Mouse (Mus musculus) stomach, embryonic 16.5 days (tissue): ENCODE data around the gene Scaf4. TPM values are rescaled to one million over a fixed set of nuclear protein-coding genes. Genes with fewer than 3 reads are reported as not detected.

Experiments used
- ATAC-seq: fragments of 200-750 bp; cut with Nextera tagmentation; 2 replicates; pipeline ENCODE4 v1.8.0; 2017; ENCODE audit warnings: moderate number of reproducible peaks, moderate TSS enrichment; ENCODE audit not compliant: insufficient read depth, low FRiP score
- H3K27ac ChIP-seq: fragments of 300-500 bp; sonication (generic); 2 replicates; pipeline ENCODE4 v1.5.1; 2014; ENCODE audit warnings: low read length
- H3K27me3 ChIP-seq: fragments of 300-500 bp; sonication (generic); 2 replicates; pipeline ENCODE4 v1.6.1; 2014; ENCODE audit warnings: low read length, control low read depth, mixed read lengths; ENCODE audit not compliant: control insufficient read depth, insufficient read depth
- H3K36me3 ChIP-seq: fragments of 300-500 bp; sonication (generic); 2 replicates; pipeline ENCODE4 v1.6.1; 2014; ENCODE audit warnings: low read length; ENCODE audit not compliant: control insufficient read depth, insufficient read depth
- H3K4me1 ChIP-seq: fragments of 300-500 bp; sonication (generic); 2 replicates; pipeline ENCODE4 v1.6.1; 2014; ENCODE audit warnings: low read length, control low read depth, mixed read lengths; ENCODE audit not compliant: control insufficient read depth, insufficient read depth
- H3K4me2 ChIP-seq: fragments of 300-500 bp; sonication (generic); 2 replicates; pipeline ENCODE4 v1.6.1; 2014; ENCODE audit warnings: low read depth, low read length, mixed read lengths
- H3K4me3 ChIP-seq: fragments of 300-500 bp; sonication (generic); replicated peaks from 2 replicates; pipeline ENCODE4 v1.5.1; 2014; ENCODE audit warnings: mild to moderate bottlenecking, low read length
- H3K9ac ChIP-seq: fragments of 300-500 bp; sonication (generic); 2 replicates; pipeline ENCODE4 v1.6.1; 2014; ENCODE audit warnings: low read length
- H3K9me3 ChIP-seq: fragments of 300-500 bp; sonication (generic); replicated peaks from 2 replicates; pipeline ENCODE4 v1.6.1; 2016; ENCODE audit warnings: low read length, control low read depth; ENCODE audit not compliant: control insufficient read depth
- WGBS: fragments of 180-500 bp; shearing (Covaris S2); extraction: QIAGEN DNeasy Blood & Tissue Kit; methylation state at CpG from one replicate; pipeline ENCODE4 v1.1.7; 2014; 5-methylcytosine and 5-hydroxymethylcytosine counted together
- polyA plus RNA-seq: library from polyadenylated mRNA; unstranded; fragments of >200 nt; fragmentation: Nextera tagmentation; extraction: Ambion mirVana; gene quantifications from 2 replicates; pipeline ENCODE4 v1.2.1, GENCODE M21; 2015

Gene Scaf4
- polyA plus RNA-seq, 1 experiment from 2014 or later = 15.1 TPM

GRCm38 (mm10) chr16:90203226-90203962 lies 80.9 kb downstream of the Scaf4 start:
- no peak for ATAC-seq
- Histone ChIP-seq H3K4me2 (no peak overlapping the region), H3K27me3 (no peaks in the 10 kb centered on the region), H3K4me3 (no peak overlapping the region), H3K27ac (no peak overlapping the region), H3K9me3 (no peaks in the 10 kb centered on the region), H3K36me3 (no peaks in the 10 kb centered on the region), H3K9ac (no peak overlapping the region), H3K4me1 (peaks cover 8% of the 10 kb centered on the region)
- 72% methylated on average over 6 of the region's 6 CpGs for WGBS

GRCm38 (mm10) chr16:90202140-90202539 lies 82.2 kb downstream of the Scaf4 start:
- WGBS = 49% methylated on average over 19 of the region's 19 CpGs
- H3K4me2 ChIP-seq = peak overlapping the region; percentile 9
- peaks cover 18% of the 10 kb centered on the region for H3K4me1 ChIP-seq
- H3K27me3 ChIP-seq = no peaks in the 10 kb centered on the region
- no peak overlapping the region for H3K4me3 ChIP-seq
- H3K9me3 ChIP-seq = no peaks in the 10 kb centered on the region
- no peak for ATAC-seq
- no peaks in the 10 kb centered on the region for H3K36me3 ChIP-seq
- H3K9ac ChIP-seq = peak overlapping the region; percentile 5; the same call in 1 of the 2 replicates
- H3K27ac ChIP-seq = peak overlapping the region; percentile 26; the same call in 1 of the 2 replicates

- no peaks in the 10 kb centered on the region for H3K36me3 ChIP-seq
- H3K9ac ChIP-seq = no peak overlapping the region
- H3K4me3 ChIP-seq = no peak overlapping the region
- no peak overlapping the region for H3K4me2 ChIP-seq
- no peak overlapping the region for H3K27ac ChIP-seq
- 78% methylated on average over 10 of the region's 10 CpGs for WGBS
- H3K4me1 ChIP-seq = peaks cover 22% of the 10 kb centered on the region
- no peaks in the 10 kb centered on the region for H3K27me3 ChIP-seq
- H3K9me3 ChIP-seq = no peaks in the 10 kb centered on the region
- no peak for ATAC-seq
These were observed 85.1 kb downstream of the Scaf4 start for GRCm38 (mm10) chr16:90199174-90199573.

- Histone ChIP-seq H3K9ac (no peak overlapping the region), H3K27ac (no peak overlapping the region), H3K4me3 (no peak overlapping the region), H3K27me3 (no peaks in the 10 kb centered on the region), H3K9me3 (no peaks in the 10 kb centered on the region), H3K36me3 (no peaks in the 10 kb centered on the region), H3K4me1 (peaks cover 22% of the 10 kb centered on the region), H3K4me2 (no peak overlapping the region)
- ATAC-seq = no peak
- WGBS = 90% methylated on average over 6 of the region's 6 CpGs
These were observed 85.7 kb downstream of the Scaf4 start for GRCm38 (mm10) chr16:90198626-90199025.

GRCm38 (mm10) chr16:90197337-90197973 lies 86.8 kb downstream of the Scaf4 start:
- WGBS = under 1% methylated on average over 22 of the region's 22 CpGs
- Histone ChIP-seq H3K4me3 (peak overlapping the region; percentile 35), H3K9ac (peak overlapping the region; percentile 67), H3K36me3 (no peaks in the 10 kb centered on the region), H3K9me3 (no peaks in the 10 kb centered on the region), H3K27ac (peak overlapping the region; percentile 72), H3K27me3 (no peaks in the 10 kb centered on the region), H3K4me2 (peak overlapping the region; percentile 44), H3K4me1 (peaks cover 20% of the 10 kb centered on the region)
- peak; percentile 92 for ATAC-seq

GRCm38 (mm10) chr16:90196688-90197240 lies 87.5 kb downstream of the Scaf4 start:
- H3K9ac ChIP-seq = no peak overlapping the region
- H3K27me3 ChIP-seq = no peaks in the 10 kb centered on the region
- H3K4me2 ChIP-seq = peak overlapping the region; percentile 44
- peak; percentile 48; the same call in 1 of the 2 replicates for ATAC-seq
- H3K4me1 ChIP-seq = peaks cover 14% of the 10 kb centered on the region
- no peaks in the 10 kb centered on the region for H3K9me3 ChIP-seq
- 64% methylated on average over 7 of the region's 7 CpGs for WGBS
- 0 out of 2 replicates have a peak overlapping the region, but pooled peaks have one; percentile 35 for H3K4me3 ChIP-seq
- H3K27ac ChIP-seq = peak overlapping the region; percentile 72
- no peaks in the 10 kb centered on the region for H3K36me3 ChIP-seq

- H3K9me3 ChIP-seq = no peaks in the 10 kb centered on the region
- peaks cover 14% of the 10 kb centered on the region for H3K4me1 ChIP-seq
- ATAC-seq = no peak
- no peak overlapping the region for H3K27ac ChIP-seq
- H3K4me2 ChIP-seq = no peak overlapping the region
- H3K9ac ChIP-seq = no peak overlapping the region
- H3K4me3 ChIP-seq = no peak overlapping the region
- H3K36me3 ChIP-seq = no peaks in the 10 kb centered on the region
- H3K27me3 ChIP-seq = no peaks in the 10 kb centered on the region
These were observed 90.6 kb downstream of the Scaf4 start for GRCm38 (mm10) chr16:90193719-90194118.

- WGBS = 61% methylated on average over 6 of the region's 6 CpGs
- no peak overlapping the region for H3K9ac ChIP-seq
- H3K27me3 ChIP-seq = no peaks in the 10 kb centered on the region
- H3K9me3 ChIP-seq = no peaks in the 10 kb centered on the region
- ATAC-seq = no peak
- H3K4me2 ChIP-seq = no peak overlapping the region
- no peaks in the 10 kb centered on the region for H3K36me3 ChIP-seq
- H3K4me1 ChIP-seq = no peaks in the 10 kb centered on the region
- no peak overlapping the region for H3K27ac ChIP-seq
- no peak overlapping the region for H3K4me3 ChIP-seq
These were observed 93.0 kb downstream of the Scaf4 start for GRCm38 (mm10) chr16:90191289-90191688.

- no peak overlapping the region for H3K9ac ChIP-seq
- H3K4me3 ChIP-seq = no peak overlapping the region
- ATAC-seq = peak; percentile 56; the same call in 1 of the 2 replicates
- H3K4me2 ChIP-seq = no peak overlapping the region
- H3K27me3 ChIP-seq = no peaks in the 10 kb centered on the region
- H3K36me3 ChIP-seq = no peaks in the 10 kb centered on the region
- H3K4me1 ChIP-seq = no peaks in the 10 kb centered on the region
- WGBS = 20% methylated on average over 13 of the region's 13 CpGs
- no peaks in the 10 kb centered on the region for H3K9me3 ChIP-seq
- H3K27ac ChIP-seq = no peak overlapping the region
These were observed 96.8 kb downstream of the Scaf4 start for GRCm38 (mm10) chr16:90187453-90187852.
